Mouse (Mus musculus): ENCODE measurements around the gene Fam205a4. TPM values are rescaled to one million over a fixed set of nuclear protein-coding genes. Genes with fewer than 3 reads are reported as not detected.

Fam205a4 gene
- 0.17 and 0.24 TPM in 2 replicates for polyA plus RNA-seq (2012; rRNA removed)

DNA sequence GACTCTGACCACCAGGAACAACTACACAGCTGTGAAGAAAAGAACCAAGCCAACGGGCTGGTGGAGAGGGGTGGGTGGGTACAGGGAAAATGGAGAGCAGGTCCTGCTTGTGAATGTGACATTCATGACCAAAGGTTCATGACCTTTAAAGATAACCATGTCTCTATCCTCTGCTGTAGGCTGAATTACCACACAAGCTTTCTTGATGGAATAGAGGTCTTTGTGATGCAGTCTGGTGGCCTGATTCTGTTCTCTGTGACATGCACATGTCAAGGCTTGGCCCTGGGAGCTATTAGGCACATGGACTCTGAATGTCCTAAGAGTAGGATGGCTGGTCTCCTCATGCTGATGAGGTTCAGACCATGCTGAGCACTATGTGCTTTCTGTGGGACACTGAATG is at the start of gene Fam205a4:
TSS of gene Fam205a4 (plus strand) at position 301 of the 400 bp plus-strand sequence.

GRCm38 (mm10) chr4:41941272-41941671 is 24.6 kb upstream of the Fam205a4 start, which contains the start of gene Gm20878:
TSS of gene Gm20878 (plus strand) at chr4:41941572.

Other genes with a start within 250 kb of the Fam205a4 start
- gene Dctn3, start 242.9 kb upstream of the Fam205a4 start, polyA plus RNA-seq (2012; rRNA removed) = 61.0 and 63.4 TPM in 2 replicates
- 0.09 TPM in 1 of 2 replicates, not detected in the other for gene Arid3c, start 234.9 kb upstream of the Fam205a4 start, polyA plus RNA-seq (2012; rRNA removed)
- gene Galt, start 210.8 kb upstream of the Fam205a4 start, polyA plus RNA-seq (2012; rRNA removed) = 85.7 and 104 TPM in 2 replicates
- gene Sigmar1, start 209.9 kb upstream of the Fam205a4 start, polyA plus RNA-seq (2012; rRNA removed) = 128 and 145 TPM in 2 replicates
- 54.6 and 69.8 TPM in 2 replicates for gene Ccl27a, start 191.8 kb upstream of the Fam205a4 start, polyA plus RNA-seq (2012; rRNA removed)
- gene Gm21541, start 62.4 kb upstream of the Fam205a4 start, polyA plus RNA-seq (2012; rRNA removed) = 1.9 and 12.9 TPM in 2 replicates
- gene Gm20878, start 24.5 kb upstream of the Fam205a4 start, polyA plus RNA-seq (2012; rRNA removed) = 3.1 and 5.0 TPM in 2 replicates
- 0.08 and 0.16 TPM in 2 replicates for gene Gm21093, start 68.7 kb downstream of the Fam205a4 start, polyA plus RNA-seq (2012; rRNA removed)
- not detected in 2 replicates for gene Gm3893, start 125.1 kb downstream of the Fam205a4 start, polyA plus RNA-seq (2012; rRNA removed)
- gene Gm13304, start 148.8 kb downstream of the Fam205a4 start, polyA plus RNA-seq (2012; rRNA removed) = not detected in 2 replicates
- not detected in 2 replicates for gene Gm13306, start 187.4 kb downstream of the Fam205a4 start, polyA plus RNA-seq (2012; rRNA removed)
- not detected in 2 replicates for gene Gm13305, start 202.5 kb downstream of the Fam205a4 start, polyA plus RNA-seq (2012; rRNA removed)

Data from ovary, adult 2 months (tissue).